Mouse (Mus musculus) C2C12 (cell line): ENCODE data around the gene A730071L15Rik. TPM values are rescaled to one million over a fixed set of nuclear protein-coding genes. Genes with fewer than 3 reads are reported as not detected.

Experiments used
- H3K27me3 ChIP-seq: one replicate; pipeline ENCODE4 v1.6.1; 2011; ENCODE audit not compliant: control insufficient read depth, insufficient read depth, insufficient read length
- H3K36me3 ChIP-seq: one replicate; pipeline ENCODE4 v1.6.1; 2011; ENCODE audit not compliant: control insufficient read depth, insufficient read depth
- H3K4me3 ChIP-seq: one replicate; pipeline ENCODE4 v1.5.1; 2011; ENCODE audit warnings: mild to moderate bottlenecking, control low read depth; ENCODE audit not compliant: poor library complexity, insufficient read depth, severe bottlenecking
- H3K79me2 ChIP-seq: one replicate; pipeline ENCODE4 v1.6.1; 2011; ENCODE audit not compliant: control insufficient read depth, insufficient read depth
- H3K79me3 ChIP-seq: one replicate; pipeline ENCODE4 v1.6.1; 2011; ENCODE audit warnings: low read depth, control low read depth
- H3ac ChIP-seq: one replicate; pipeline ENCODE3; 2011; ENCODE audit warnings: low read depth; ENCODE audit not compliant: control insufficient read depth, insufficient read length
- CEBPB ChIP-seq: IDR thresholded peaks from one replicate; pipeline ENCODE4 v1.6.1; 2011; ENCODE audit warnings: low read depth, mild to moderate bottlenecking, control low read depth, moderate library complexity
- CTCF ChIP-seq: IDR thresholded peaks from one replicate; pipeline ENCODE4 v1.5.1; 2011; ENCODE audit not compliant: control insufficient read depth, insufficient read depth, insufficient read length
- FOSL1 ChIP-seq: IDR thresholded peaks from one replicate; pipeline ENCODE4 v1.8.0; 2011; ENCODE audit warnings: mild to moderate bottlenecking, low read length; ENCODE audit not compliant: poor library complexity, insufficient read depth, severe bottlenecking
- MAX ChIP-seq: IDR thresholded peaks from one replicate; pipeline ENCODE4 v1.6.1; 2011; ENCODE audit warnings: mild to moderate bottlenecking, control low read depth
- MYOD1 ChIP-seq: IDR thresholded peaks from one replicate; pipeline ENCODE4 v1.6.1; 2011; ENCODE audit warnings: low read depth; ENCODE audit not compliant: control insufficient read depth, insufficient read length
- MYOG ChIP-seq: IDR thresholded peaks from one replicate; pipeline ENCODE4 v1.6.1; 2011; ENCODE audit not compliant: control insufficient read depth, insufficient read length; ENCODE audit errors: extremely low read depth
- USF1 ChIP-seq: IDR thresholded peaks from one replicate; pipeline ENCODE4 v1.6.1; 2011; ENCODE audit warnings: low read depth, mild to moderate bottlenecking, control low read depth, moderate library complexity
- polyA plus RNA-seq: library from polyadenylated mRNA; unstranded; fragments of >200 nt; fragmentation: generic; extraction: Trizol; gene quantifications from one replicate; pipeline ENCODE4 v1.2.1, GENCODE M21; 2012; ENCODE audit warnings: missing spikeins

The A730071L15Rik gene
- polyA plus RNA-seq, 1 experiment: 0.08 TPM

- H3K36me3 ChIP-seq: no peaks in the 10 kb centered on the region
- TF ChIP-seq USF1: no peak
- no peak for TF ChIP-seq MYOD1
- no peak for TF ChIP-seq CEBPB
- TF ChIP-seq FOSL1: no peak
- TF ChIP-seq MAX: no peak
- TF ChIP-seq CTCF: no peak
- no peak overlapping the region for H3ac ChIP-seq
- H3K79me3 ChIP-seq: peaks cover 81% of the 10 kb centered on the region
- H3K79me2 ChIP-seq: peaks cover 98% of the 10 kb centered on the region
- H3K27me3 ChIP-seq: no peaks in the 10 kb centered on the region
- no peak overlapping the region for H3K4me3 ChIP-seq
These were observed 21.1 kb upstream of the A730071L15Rik start for GRCm38 (mm10) chr11:6178673-6179166.

DNA sequence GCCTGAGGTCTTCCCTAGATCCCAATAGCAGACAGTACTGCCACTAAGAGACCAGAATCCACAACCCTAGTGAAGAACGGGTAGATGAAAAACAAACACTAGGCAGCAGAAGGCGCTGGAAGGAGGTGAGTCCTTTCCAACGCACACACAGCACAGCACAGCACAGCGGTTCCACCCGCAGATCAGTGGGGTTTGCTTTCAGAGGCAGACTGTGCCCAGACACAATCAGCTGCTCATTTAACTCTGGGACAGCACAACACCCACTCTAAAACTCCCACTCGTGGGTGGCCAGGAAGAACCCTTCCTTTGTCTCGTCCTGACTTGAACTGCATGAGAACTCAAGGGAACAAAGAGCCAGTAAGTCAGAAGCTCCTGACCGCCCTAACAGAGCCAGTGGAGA, 20.6 kb upstream of the A730071L15Rik start:
- peaks cover 81% of the 10 kb centered on the region for H3K79me3 ChIP-seq
- H3K36me3 ChIP-seq: no peaks in the 10 kb centered on the region
- H3K4me3 ChIP-seq: no peak overlapping the region
- H3K27me3 ChIP-seq: no peaks in the 10 kb centered on the region
- no peak overlapping the region for H3ac ChIP-seq
- H3K79me2 ChIP-seq: peaks cover 98% of the 10 kb centered on the region
- no peak for TF ChIP-seq USF1
- no peak for TF ChIP-seq FOSL1
- no peak for TF ChIP-seq MYOD1
- no peak for TF ChIP-seq MAX
- TF ChIP-seq CEBPB: no peak
- no peak for TF ChIP-seq CTCF
- TF ChIP-seq MYOG: no peak

GRCm38 (mm10) chr11:6180811-6181399, 18.9 kb upstream of the A730071L15Rik start:
- TF ChIP-seq MYOG (no peak), MYOD1 (no peak), MAX (no peak), USF1 (no peak), CEBPB (no peak), CTCF (no peak), FOSL1 (no peak)
- no peak overlapping the region for H3ac ChIP-seq
- peaks cover 88% of the 10 kb centered on the region for H3K79me3 ChIP-seq
- peaks cover 99% of the 10 kb centered on the region for H3K79me2 ChIP-seq
- peaks cover 4% of the 10 kb centered on the region for H3K36me3 ChIP-seq
- H3K4me3 ChIP-seq: no peak overlapping the region
- no peaks in the 10 kb centered on the region for H3K27me3 ChIP-seq

DNA sequence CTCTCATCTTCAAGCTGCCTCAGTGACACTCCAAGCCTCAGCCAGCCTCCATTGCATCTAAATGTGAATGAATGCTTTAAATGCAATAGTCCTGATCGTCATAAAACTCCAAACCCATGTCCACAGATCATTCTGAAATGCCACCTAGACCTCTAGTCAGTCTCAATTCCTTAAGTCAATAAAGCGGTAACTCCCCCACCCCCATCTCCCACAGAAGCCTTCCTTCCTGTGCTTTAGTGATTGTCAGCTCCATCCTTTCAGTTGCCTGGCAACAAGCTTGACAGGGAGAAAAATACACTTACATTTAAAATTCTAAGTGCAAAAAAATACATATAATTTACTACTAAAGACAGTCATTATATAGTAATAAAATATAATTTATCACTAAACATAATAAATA, 16.6 kb upstream of the A730071L15Rik start:
- H3K27me3 ChIP-seq: no peaks in the 10 kb centered on the region
- peaks cover 82% of the 10 kb centered on the region for H3K79me3 ChIP-seq
- H3K79me2 ChIP-seq: peaks cover 96% of the 10 kb centered on the region
- peaks cover 22% of the 10 kb centered on the region for H3K36me3 ChIP-seq
- no peak overlapping the region for H3ac ChIP-seq
- TF ChIP-seq MAX (no peak), FOSL1 (no peak), MYOG (no peak)
- H3K4me3 ChIP-seq: no peak overlapping the region

GRCm38 (mm10) chr11:6184202-6184935, 15.5 kb upstream of the A730071L15Rik start:
- Histone ChIP-seq H3K4me3 (no peak overlapping the region), H3K36me3 (peaks cover 27% of the 10 kb centered on the region), H3K79me2 (peaks cover 96% of the 10 kb centered on the region), H3K27me3 (no peaks in the 10 kb centered on the region), H3K79me3 (peaks cover 80% of the 10 kb centered on the region), H3ac (no peak overlapping the region)
- TF ChIP-seq FOSL1: no peak
- no peak for TF ChIP-seq CTCF
- no peak for TF ChIP-seq MYOD1
- TF ChIP-seq USF1: no peak
- no peak for TF ChIP-seq MYOG
- no peak for TF ChIP-seq MAX
- TF ChIP-seq CEBPB: no peak

- no peaks in the 10 kb centered on the region for H3K27me3 ChIP-seq
- TF ChIP-seq MYOG (no peak), MYOD1 (no peak), USF1 (no peak), CTCF (no peak), FOSL1 (no peak), CEBPB (no peak), MAX (no peak)
These were observed 12.4 kb upstream of the A730071L15Rik start for GRCm38 (mm10) chr11:6187399-6187798.

More at GRCm38 (mm10) chr11:6187399-6187798, 12.4 kb upstream of the A730071L15Rik start:
- Histone ChIP-seq H3K79me2 (peaks cover 96% of the 10 kb centered on the region), H3K36me3 (peaks cover 46% of the 10 kb centered on the region), H3ac (no peak overlapping the region), H3K4me3 (no peak overlapping the region), H3K79me3 (peaks cover 68% of the 10 kb centered on the region)
